Mouse (Mus musculus): ENCODE measurements at regions not wholly inside any gene's neighbourhood (a gene's known extent, or its start where the extent isn't known, plus 50 kb on each side); places are given as distances from the start of the nearest gene placed in this dataset.

DNA sequence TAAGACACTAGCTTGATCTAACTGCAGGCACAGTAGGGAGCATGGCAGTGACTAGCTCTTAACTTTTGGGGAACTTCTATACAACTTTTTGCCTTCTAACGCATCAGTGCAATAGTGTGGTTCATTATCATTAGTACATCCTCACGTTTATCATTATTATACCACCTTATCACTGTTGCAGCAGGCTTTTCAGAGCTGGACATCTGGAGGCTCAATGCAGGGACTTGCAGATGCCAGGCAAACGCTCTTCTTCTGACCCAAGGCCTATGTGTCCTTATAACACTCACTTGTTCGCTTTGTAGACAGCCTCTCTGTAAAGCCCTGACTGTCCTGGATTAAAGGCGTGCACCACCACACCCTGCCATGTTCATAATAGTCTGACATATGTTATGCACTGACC is 53.5 kb upstream of the Ubash3b start:
- TF ChIP-seq GATA1 (IDR thresholded peaks at IDR 0.05; ENCODE audit: low read length) = no peak
- no peak for TF ChIP-seq TAL1 (IDR thresholded peaks at IDR 0.05; ENCODE audit: low read length)
